Mouse (Mus musculus) CD4-positive, CD25-positive, alpha-beta regulatory T cell, adult 9 weeks (primary cell): Measurements from ENCODE around the gene Cuedc2. TPM values are rescaled to one million over a fixed set of nuclear protein-coding genes. Genes with fewer than 3 reads are reported as not detected.

Source experiments
- polyA plus RNA-seq: library from polyadenylated mRNA; unstranded; fragments of 100-300 nt; shearing (Covaris generic); gene quantifications from one replicate; pipeline ENCODE4 v1.2.1, GENCODE M21; 2017

Cuedc2 gene
- 61.9 TPM for polyA plus RNA-seq

GRCm38 (mm10) chr19:46338331-46338936, at the start of gene Cuedc2:
Gene Cuedc2 (minus strand): TSS chr19:46338702.

GRCm38 (mm10) chr19:46350168-46350932, 11.8 kb upstream of the Cuedc2 start, which contains the start of gene 2310034G01Rik:
Gene 2310034G01Rik (minus strand): TSS chr19:46350302.

GRCm38 (mm10) chr19:46328081-46329030, 10.1 kb downstream of the Cuedc2 start, which contains the start of gene Fbxl15:
Gene Fbxl15 (plus strand): TSS chr19:46328184.

GRCm38 (mm10) chr19:46326756-46327305, 11.7 kb downstream of the Cuedc2 start, which contains the start of gene Psd:
Gene Psd (minus strand): TSS chr19:46327156.

GRCm38 (mm10) chr19:46304216-46304841, 34.2 kb downstream of the Cuedc2 start, which contains the start of gene Nfkb2:
Gene Nfkb2 (plus strand): TSS chr19:46304320.

Other genes starting within 250 kb of the Cuedc2 start
- gene Elovl3, start 206.8 kb downstream of the Cuedc2 start, polyA plus RNA-seq: not detected
- gene Pitx3, start 190.4 kb downstream of the Cuedc2 start, polyA plus RNA-seq: not detected
- gene Gbf1, start 186.2 kb downstream of the Cuedc2 start, polyA plus RNA-seq: 84.8 TPM
- 34.1 TPM for gene Nfkb2, start 34.4 kb downstream of the Cuedc2 start, polyA plus RNA-seq
- gene Psd, start 11.5 kb downstream of the Cuedc2 start, polyA plus RNA-seq: 5.3 TPM
- 3.5 TPM for gene Fbxl15, start 10.5 kb downstream of the Cuedc2 start, polyA plus RNA-seq
- gene Mfsd13a, start 2.4 kb upstream of the Cuedc2 start, polyA plus RNA-seq: 9.1 TPM
- gene 2310034G01Rik, start 11.6 kb upstream of the Cuedc2 start, polyA plus RNA-seq: 0.53 TPM
- gene Actr1a, start 57.0 kb upstream of the Cuedc2 start, polyA plus RNA-seq: 126 TPM
- gene Sufu, start 58.2 kb upstream of the Cuedc2 start, polyA plus RNA-seq: 30.0 TPM
- gene Trim8, start 163.0 kb upstream of the Cuedc2 start, polyA plus RNA-seq: 25.0 TPM
- gene Arl3, start 234.5 kb upstream of the Cuedc2 start, polyA plus RNA-seq: 22.9 TPM
- gene Sfxn2, start 234.7 kb upstream of the Cuedc2 start, polyA plus RNA-seq: 18.2 TPM